Mouse (Mus musculus) limb, embryonic 15.5 days (tissue): ENCODE results near the gene Ttn. TPM values are rescaled to one million over a fixed set of nuclear protein-coding genes. Genes with fewer than 3 reads are reported as not detected.
A peak's percentile ranks its signal among the peaks of the same experiment; 100 is the strongest.
"Not testable (repeated sequence)": the region's sequence is repeated elsewhere in the genome, so short reads cannot be mapped to it uniquely, and the experiment has no call there.

Experiments used
- ATAC-seq: fragments of 200-750 bp; cut with Nextera tagmentation; 2 replicates; pipeline ENCODE4 v1.8.0; 2017; ENCODE audit warnings: low read depth, moderate TSS enrichment; ENCODE audit not compliant: insufficient number of reproducible peaks, low FRiP score, low TSS enrichment
- H3K27ac ChIP-seq: fragments of 300-500 bp; sonication (generic); 2 replicates; pipeline ENCODE4 v1.5.1; 2015; ENCODE audit warnings: moderate library complexity, mild to moderate bottlenecking, inconsistent platforms
- H3K27me3 ChIP-seq: fragments of 300-500 bp; sonication (generic); 2 replicates; pipeline ENCODE4 v1.6.1; 2015; ENCODE audit warnings: inconsistent platforms
- H3K36me3 ChIP-seq: fragments of 300-500 bp; sonication (generic); 2 replicates; pipeline ENCODE4 v1.6.1; 2015; ENCODE audit warnings: inconsistent platforms
- H3K4me1 ChIP-seq: fragments of 300-500 bp; sonication (generic); 2 replicates; pipeline ENCODE4 v1.6.1; 2015; ENCODE audit warnings: inconsistent platforms
- H3K4me2 ChIP-seq: fragments of 300-500 bp; sonication (generic); 2 replicates; pipeline ENCODE4 v1.6.1; 2015; ENCODE audit warnings: mild to moderate bottlenecking, inconsistent platforms
- H3K4me3 ChIP-seq: fragments of 300-500 bp; sonication (generic); 2 replicates; pipeline ENCODE4 v1.5.1; 2015; ENCODE audit warnings: mild to moderate bottlenecking, inconsistent platforms
- H3K9ac ChIP-seq: fragments of 300-500 bp; sonication (generic); 2 replicates; pipeline ENCODE4 v1.6.1; 2015; ENCODE audit warnings: inconsistent platforms
- H3K9me3 ChIP-seq: fragments of 300-500 bp; sonication (generic); 2 replicates; pipeline ENCODE4 v1.6.1; 2016; ENCODE audit warnings: inconsistent platforms
- WGBS: fragments of 180-500 bp; shearing (Covaris S2); methylation state at CpG from one replicate; pipeline ENCODE4 v1.1.7; 2015; 5-methylcytosine and 5-hydroxymethylcytosine counted together
- polyA plus RNA-seq: library from polyadenylated mRNA; unstranded; fragments of >200 nt; fragmentation: Nextera tagmentation; extraction: Ambion mirVana; gene quantifications from 2 replicates; pipeline ENCODE4 v1.2.1, GENCODE M21; 2015

Gene Ttn
- 102 and 226 TPM in 2 replicates for polyA plus RNA-seq

- no peak within 1 kb of the TSS for H3K27ac ChIP-seq
- 0 out of 2 replicates have a peak, but pooled peaks have one; percentile 63 for ATAC-seq
- H3K36me3 ChIP-seq, result no peaks in the 10 kb centered on the region
- WGBS, result 76% methylated on average over 18 of the region's 18 CpGs
- H3K4me1 ChIP-seq, result no peaks in the 10 kb centered on the region
- no peak within 1 kb of the TSS for H3K4me2 ChIP-seq
- no peak within 1 kb of the TSS for H3K4me3 ChIP-seq
- no peaks in the 10 kb centered on the region for H3K27me3 ChIP-seq
- no peaks in the 10 kb centered on the region for H3K9me3 ChIP-seq
- no peak within 1 kb of the TSS for H3K9ac ChIP-seq
These were observed at the start of gene Ttn for GRCm38 (mm10) chr2:76982391-76983145. Gene Ttn (minus strand): TSS chr2:76982547.

- Histone ChIP-seq H3K27me3 (no peaks in the 10 kb centered on the region), H3K9ac (no peak overlapping the region), H3K9me3 (no peaks in the 10 kb centered on the region), H3K27ac (no peak overlapping the region), H3K4me1 (no peaks in the 10 kb centered on the region), H3K36me3 (no peaks in the 10 kb centered on the region), H3K4me3 (no peak overlapping the region), H3K4me2 (no peak overlapping the region)
- 78% methylated on average over 2 of the region's 2 CpGs for WGBS
- no peak for ATAC-seq
These were observed 38.3 kb upstream of the Ttn start for GRCm38 (mm10) chr2:77020649-77021048.

- no peak overlapping the region for H3K27ac ChIP-seq
- H3K36me3 ChIP-seq, result no peaks in the 10 kb centered on the region
- H3K4me2 ChIP-seq, result no peak overlapping the region
- H3K27me3 ChIP-seq, result no peaks in the 10 kb centered on the region
- WGBS, result 66% methylated on average over 4 of the region's 4 CpGs
- H3K9me3 ChIP-seq, result no peaks in the 10 kb centered on the region
- H3K4me3 ChIP-seq, result no peak overlapping the region
- ATAC-seq, result no peak
- H3K4me1 ChIP-seq, result no peaks in the 10 kb centered on the region
- H3K9ac ChIP-seq, result no peak overlapping the region
These were observed 35.4 kb upstream of the Ttn start for GRCm38 (mm10) chr2:77017735-77018134.

GRCm38 (mm10) chr2:77013449-77013848, 31.1 kb upstream of the Ttn start:
- not testable (repeated sequence) for H3K4me1 ChIP-seq, H3K4me3 ChIP-seq, H3K27me3 ChIP-seq, H3K9ac ChIP-seq, H3K9me3 ChIP-seq, H3K27ac ChIP-seq, H3K36me3 ChIP-seq, H3K4me2 ChIP-seq, ATAC-seq
- 73% methylated on average over 6 of the region's 6 CpGs for WGBS

- no peak overlapping the region for H3K4me2 ChIP-seq
- no peak overlapping the region for H3K9ac ChIP-seq
- no peak overlapping the region for H3K4me3 ChIP-seq
- H3K27me3 ChIP-seq, result no peaks in the 10 kb centered on the region
- H3K9me3 ChIP-seq, result no peaks in the 10 kb centered on the region
- WGBS, result 70% methylated on average over 5 of the region's 5 CpGs
- H3K36me3 ChIP-seq, result no peaks in the 10 kb centered on the region
- H3K4me1 ChIP-seq, result no peaks in the 10 kb centered on the region
- no peak for ATAC-seq
- no peak overlapping the region for H3K27ac ChIP-seq
These were observed 29.6 kb upstream of the Ttn start for GRCm38 (mm10) chr2:77011981-77012380.

- H3K9me3 ChIP-seq, result no peaks in the 10 kb centered on the region
- H3K4me3 ChIP-seq, result no peak overlapping the region
- H3K27ac ChIP-seq, result no peak overlapping the region
- H3K4me2 ChIP-seq, result no peak overlapping the region
- no peak for ATAC-seq
- 76% methylated on average over 7 of the region's 7 CpGs for WGBS
- no peaks in the 10 kb centered on the region; the same call in 1 of the 2 replicates for H3K27me3 ChIP-seq
- no peaks in the 10 kb centered on the region for H3K4me1 ChIP-seq
- H3K9ac ChIP-seq, result no peak overlapping the region
- no peaks in the 10 kb centered on the region for H3K36me3 ChIP-seq
These were observed 24.7 kb upstream of the Ttn start for GRCm38 (mm10) chr2:77007015-77007414.

- no peak for ATAC-seq
- Histone ChIP-seq H3K4me3 (no peak overlapping the region), H3K27ac (no peak overlapping the region), H3K4me2 (no peak overlapping the region), H3K9ac (no peak overlapping the region), H3K36me3 (no peaks in the 10 kb centered on the region), H3K4me1 (no peaks in the 10 kb centered on the region), H3K9me3 (no peaks in the 10 kb centered on the region), H3K27me3 (no peaks in the 10 kb centered on the region; the same call in 1 of the 2 replicates)
- 62% methylated on average over 2 of the region's 2 CpGs for WGBS
These were observed 20.8 kb upstream of the Ttn start for GRCm38 (mm10) chr2:77003148-77003547.

- no peak for ATAC-seq
These were observed 16.0 kb upstream of the Ttn start for GRCm38 (mm10) chr2:76998351-76998750.

GRCm38 (mm10) chr2:76992493-76993201, 10.3 kb upstream of the Ttn start:
- peak overlapping the region; percentile 27 for H3K27ac ChIP-seq
- no peaks in the 10 kb centered on the region for H3K36me3 ChIP-seq
- H3K9ac ChIP-seq, result no peak overlapping the region
- no peaks in the 10 kb centered on the region for H3K4me1 ChIP-seq
- no peak overlapping the region for H3K4me3 ChIP-seq
- 29% methylated on average over 5 of the region's 5 CpGs for WGBS
- peak; percentile 65; the same call in 1 of the 2 replicates for ATAC-seq
- no peaks in the 10 kb centered on the region for H3K9me3 ChIP-seq
- no peaks in the 10 kb centered on the region for H3K27me3 ChIP-seq
- H3K4me2 ChIP-seq, result no peak overlapping the region

More at GRCm38 (mm10) chr2:76998351-76998750, 16.0 kb upstream of the Ttn start:
- no peak overlapping the region for H3K9ac ChIP-seq
- no peak overlapping the region for H3K27ac ChIP-seq
- H3K36me3 ChIP-seq, result no peaks in the 10 kb centered on the region
- WGBS, result 52% methylated on average over 5 of the region's 5 CpGs
- no peak overlapping the region for H3K4me3 ChIP-seq
- no peak overlapping the region for H3K4me2 ChIP-seq
- H3K4me1 ChIP-seq, result no peaks in the 10 kb centered on the region
- no peaks in the 10 kb centered on the region for H3K27me3 ChIP-seq
- H3K9me3 ChIP-seq, result no peaks in the 10 kb centered on the region

- no peak overlapping the region for H3K27ac ChIP-seq
These were observed 5.0 kb upstream of the Ttn start for GRCm38 (mm10) chr2:76987317-76987716.

GRCm38 (mm10) chr2:76984384-76984783, 2.0 kb upstream of the Ttn start:
- Histone ChIP-seq H3K27me3 (no peaks in the 10 kb centered on the region), H3K9ac (no peak overlapping the region), H3K4me1 (no peaks in the 10 kb centered on the region), H3K4me2 (no peak overlapping the region), H3K27ac (no peak overlapping the region), H3K36me3 (no peaks in the 10 kb centered on the region), H3K9me3 (no peaks in the 10 kb centered on the region), H3K4me3 (no peak overlapping the region)
- no peak for ATAC-seq
- WGBS, result 79% methylated on average over 5 of the region's 5 CpGs

More at GRCm38 (mm10) chr2:76987317-76987716, 5.0 kb upstream of the Ttn start:
- no peak overlapping the region for H3K9ac ChIP-seq
- H3K9me3 ChIP-seq, result no peaks in the 10 kb centered on the region
- no peak overlapping the region for H3K4me2 ChIP-seq
- no peaks in the 10 kb centered on the region for H3K27me3 ChIP-seq
- no peak for ATAC-seq
- no peak overlapping the region for H3K4me3 ChIP-seq
- H3K4me1 ChIP-seq, result no peaks in the 10 kb centered on the region
- no peaks in the 10 kb centered on the region for H3K36me3 ChIP-seq
- WGBS, result 85% methylated on average over 4 of the region's 4 CpGs

- Histone ChIP-seq H3K27me3 (no peaks in the 10 kb centered on the region), H3K27ac (no peak overlapping the region), H3K4me2 (no peak overlapping the region), H3K4me3 (no peak overlapping the region), H3K9me3 (no peaks in the 10 kb centered on the region), H3K4me1 (no peaks in the 10 kb centered on the region), H3K36me3 (no peaks in the 10 kb centered on the region), H3K9ac (no peak overlapping the region)
- no peak for ATAC-seq
- 51% methylated on average over 5 of the region's 5 CpGs for WGBS
These were observed 1.3 kb upstream of the Ttn start for GRCm38 (mm10) chr2:76983601-76984000.
